Mouse (Mus musculus): ENCODE measurements at regions not wholly inside any gene's neighbourhood (a gene's known extent, or its start where the extent isn't known, plus 50 kb on each side); places are given as distances from the start of the nearest gene placed in this dataset.

DNA sequence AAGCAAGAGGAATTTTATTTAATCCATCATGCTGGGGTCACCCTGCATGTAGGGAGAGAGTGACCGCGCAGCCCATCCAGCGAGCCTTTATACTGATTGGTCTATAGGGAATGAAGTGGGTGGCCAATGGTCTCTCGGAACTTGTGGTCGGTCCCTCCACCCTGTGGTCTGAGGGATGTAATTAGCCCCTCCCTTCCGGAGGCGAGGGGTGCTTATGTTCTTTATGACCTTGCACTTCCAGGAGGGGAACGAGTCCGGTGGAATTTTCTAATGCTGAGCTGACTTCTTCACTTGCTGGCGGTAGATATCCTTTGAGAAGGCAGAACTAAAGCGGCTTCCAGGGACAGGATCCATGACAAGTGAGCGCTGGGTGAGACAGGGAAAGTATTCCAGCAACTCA, 60.8 kb downstream of the H2al2a start:
- TF ChIP-seq POLR2A (IDR thresholded peaks at IDR 0.05; ENCODE audit: insufficient read depth, low read depth, low read length) (no peak), CTCF (IDR thresholded peaks at IDR 0.05; ENCODE audit: insufficient read depth, low read depth, low read length) (no peak)
- Histone ChIP-seq H3K4me1 (ENCODE audit: control insufficient read depth, insufficient read depth, low read length) (peaks cover 2% of the 10 kb centered on the region; the same call in 1 of the 2 replicates), H3K27ac (ENCODE audit: insufficient read depth, low read depth, low read length) (no peak overlapping the region), H3K4me3 (ENCODE audit: insufficient read depth, low read depth, low read length) (no peak overlapping the region)
- 96% methylated on average over 12 of the region's 12 CpGs for WGBS

DNA sequence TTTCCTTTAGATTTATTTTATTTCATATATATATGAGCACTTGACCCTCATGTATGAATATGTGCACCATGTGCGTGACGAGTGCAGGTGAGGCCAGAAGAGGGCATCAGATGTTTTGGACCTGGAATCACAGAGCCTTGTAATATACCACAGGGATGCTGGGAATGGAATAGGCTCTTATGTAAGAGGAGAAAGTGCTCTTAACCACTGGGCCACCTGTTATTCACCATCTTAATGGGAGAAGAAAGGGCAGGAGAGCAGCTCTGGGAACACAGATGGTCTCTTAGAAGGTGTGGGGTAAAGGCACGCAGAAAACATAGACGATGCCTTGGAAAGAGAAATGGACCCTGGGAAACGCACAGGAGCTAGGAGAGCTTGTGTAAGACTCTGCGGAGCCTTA, 61.3 kb downstream of the H2al2a start:
- Histone ChIP-seq H3K4me3 (ENCODE audit: insufficient read depth, low read depth, low read length) (no peak overlapping the region), H3K4me1 (ENCODE audit: control insufficient read depth, insufficient read depth, low read length) (peaks cover 2% of the 10 kb centered on the region; the same call in 1 of the 2 replicates), H3K27ac (ENCODE audit: insufficient read depth, low read depth, low read length) (no peak overlapping the region)
- TF ChIP-seq POLR2A (IDR thresholded peaks at IDR 0.05; ENCODE audit: insufficient read depth, low read depth, low read length) (no peak), CTCF (IDR thresholded peaks at IDR 0.05; ENCODE audit: insufficient read depth, low read depth, low read length) (no peak)
- WGBS, result 99% methylated on average over 6 of the region's 6 CpGs

DNA sequence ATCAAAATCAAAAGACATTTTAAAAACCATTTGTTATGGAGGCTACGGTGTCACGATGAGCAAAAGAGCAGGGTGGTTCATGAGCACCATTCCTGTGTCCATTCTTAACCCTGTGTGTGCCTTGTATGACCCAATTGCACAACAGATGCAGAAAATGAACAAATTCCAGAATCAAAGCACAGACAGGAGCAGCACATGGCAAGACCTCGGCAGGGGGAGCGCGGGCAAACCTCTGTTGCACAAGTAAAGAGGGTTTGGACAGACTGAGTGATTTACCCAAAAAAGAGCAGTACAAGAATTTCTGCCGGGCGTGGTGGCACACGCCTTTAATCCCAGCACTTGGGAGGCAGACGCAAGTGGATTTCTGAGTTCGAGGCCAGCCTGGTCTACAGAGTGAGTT, 62.1 kb downstream of the H2al2a start:
- H3K27ac ChIP-seq (ENCODE audit: insufficient read depth, low read depth, low read length), result no peak overlapping the region
- peaks cover 2% of the 10 kb centered on the region; the same call in 1 of the 2 replicates for H3K4me1 ChIP-seq (ENCODE audit: control insufficient read depth, insufficient read depth, low read length)
- WGBS, result 96% methylated on average over 10 of the region's 10 CpGs
- TF ChIP-seq CTCF (IDR thresholded peaks at IDR 0.05; ENCODE audit: insufficient read depth, low read depth, low read length), result no peak
- no peak for TF ChIP-seq POLR2A (IDR thresholded peaks at IDR 0.05; ENCODE audit: insufficient read depth, low read depth, low read length)
- H3K4me3 ChIP-seq (ENCODE audit: insufficient read depth, low read depth, low read length), result no peak overlapping the region

DNA sequence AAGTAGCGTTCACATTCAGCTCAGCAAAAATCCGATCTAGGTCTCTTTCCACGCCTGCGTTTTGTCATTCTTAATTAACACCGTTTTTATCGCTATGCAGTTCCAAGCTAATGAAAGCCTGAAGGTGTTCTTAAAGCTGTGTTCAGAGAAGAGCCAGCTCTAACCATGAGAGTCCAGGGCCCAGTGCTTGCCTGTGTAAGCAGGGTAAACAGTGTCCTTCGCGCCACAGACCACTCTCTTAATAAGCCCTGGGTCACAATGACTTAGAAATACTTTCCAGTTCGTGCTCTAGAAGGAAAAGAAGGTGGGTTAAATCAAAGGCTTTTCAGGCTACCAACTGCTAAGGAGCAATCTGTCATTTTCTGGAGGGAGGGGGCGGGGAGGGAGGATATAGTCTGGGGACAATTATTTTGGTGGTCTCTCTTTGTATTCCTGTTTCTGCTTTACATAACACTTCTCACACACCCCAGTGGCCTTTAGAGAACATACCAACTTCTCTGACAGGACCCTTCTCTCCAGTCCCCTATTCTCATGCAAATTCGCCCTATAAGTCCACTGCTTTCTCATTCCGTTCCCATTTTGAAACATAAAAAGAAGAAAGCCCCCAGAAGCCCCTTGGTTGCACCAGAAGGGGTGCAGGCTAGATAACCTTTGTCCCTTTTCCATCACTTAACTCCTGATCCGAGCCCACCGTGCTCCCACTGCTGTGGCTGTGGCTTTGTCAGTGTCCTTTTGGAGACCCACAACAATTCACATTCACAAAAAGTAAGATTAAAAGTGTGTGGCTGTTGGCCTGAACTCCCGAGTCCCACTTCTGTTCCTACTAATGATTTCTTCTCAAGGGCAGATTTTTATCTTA, 63.6 kb downstream of the H2al2a start:
- peaks cover 2% of the 10 kb centered on the region; the same call in 1 of the 2 replicates for H3K4me1 ChIP-seq (ENCODE audit: control insufficient read depth, insufficient read depth, low read length)
- TF ChIP-seq POLR2A (IDR thresholded peaks at IDR 0.05; ENCODE audit: insufficient read depth, low read depth, low read length), result no peak
- no peak for TF ChIP-seq CTCF (IDR thresholded peaks at IDR 0.05; ENCODE audit: insufficient read depth, low read depth, low read length)
- whole genome bisulfite sequencing, result 53% methylated on average over 15 of the region's 15 CpGs
- H3K27ac ChIP-seq (ENCODE audit: insufficient read depth, low read depth, low read length), result no peak overlapping the region
- no peak overlapping the region; the same call in 1 of the 2 replicates for H3K4me3 ChIP-seq (ENCODE audit: insufficient read depth, low read depth, low read length)

GRCm38 (mm10) chr2:17932426-17932931, 64.3 kb downstream of the H2al2a start:
- H3K4me1 ChIP-seq (ENCODE audit: control insufficient read depth, insufficient read depth, low read length), result peaks cover 2% of the 10 kb centered on the region; the same call in 1 of the 2 replicates
- H3K4me3 ChIP-seq (ENCODE audit: insufficient read depth, low read depth, low read length), result peak overlapping the region; percentile 9; the same call in 1 of the 2 replicates
- TF ChIP-seq POLR2A (IDR thresholded peaks at IDR 0.05; ENCODE audit: insufficient read depth, low read depth, low read length) (no peak), CTCF (IDR thresholded peaks at IDR 0.05; ENCODE audit: insufficient read depth, low read depth, low read length) (no peak)
- H3K27ac ChIP-seq (ENCODE audit: insufficient read depth, low read depth, low read length), result no peak overlapping the region
- WGBS, result 40% methylated on average over 16 of the region's 16 CpGs

- 91% methylated on average over 5 of the region's 5 CpGs for WGBS
- no peak overlapping the region for H3K4me3 ChIP-seq (ENCODE audit: insufficient read depth, low read depth, low read length)
- H3K27ac ChIP-seq (ENCODE audit: insufficient read depth, low read depth, low read length), result no peak overlapping the region
- H3K4me1 ChIP-seq (ENCODE audit: control insufficient read depth, insufficient read depth, low read length), result peaks cover 2% of the 10 kb centered on the region; the same call in 1 of the 2 replicates
- TF ChIP-seq POLR2A (IDR thresholded peaks at IDR 0.05; ENCODE audit: insufficient read depth, low read depth, low read length), result no peak
- TF ChIP-seq CTCF (IDR thresholded peaks at IDR 0.05; ENCODE audit: insufficient read depth, low read depth, low read length), result no peak
These were observed 64.9 kb downstream of the H2al2a start for GRCm38 (mm10) chr2:17931881-17932280.

DNA sequence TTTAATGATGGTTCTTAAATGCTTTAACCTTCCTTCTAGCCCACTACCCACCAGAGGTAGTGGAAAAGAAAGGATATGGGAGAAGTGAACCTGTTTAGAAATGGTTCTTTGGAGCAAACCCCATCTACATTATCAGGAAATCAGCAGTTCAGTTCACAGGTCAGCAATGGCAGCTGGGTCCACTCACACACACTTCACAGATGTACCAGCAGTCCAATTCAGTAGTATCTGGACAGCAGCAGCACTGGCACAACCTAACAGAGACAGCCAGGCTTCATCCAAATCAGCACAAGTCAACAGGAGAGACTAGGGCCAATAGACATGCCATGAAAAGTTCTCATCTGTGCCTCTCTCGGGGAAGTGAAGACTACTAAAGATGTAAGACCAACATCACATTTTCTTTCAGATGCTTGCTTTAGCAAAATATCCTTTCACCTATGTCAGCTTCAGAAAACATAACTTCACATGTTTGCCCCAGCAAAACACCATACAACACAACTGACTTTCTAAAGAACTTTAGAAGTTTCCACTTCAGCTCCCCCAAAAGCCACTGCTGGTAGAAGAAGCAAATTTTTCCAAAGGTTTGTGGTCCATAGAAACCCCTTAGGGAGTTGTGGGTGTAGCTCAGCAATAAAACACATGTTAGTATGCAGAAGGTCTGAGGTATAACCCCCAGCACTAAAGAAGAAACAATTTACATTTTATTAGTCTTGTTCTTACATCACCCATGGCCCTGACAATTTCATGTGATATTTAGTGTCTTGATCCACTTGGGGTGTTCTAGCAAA, 77.7 kb downstream of the H2al2a start:
- TF ChIP-seq CTCF (IDR thresholded peaks at IDR 0.05; ENCODE audit: insufficient read depth, low read depth, low read length) (no peak), POLR2A (IDR thresholded peaks at IDR 0.05; ENCODE audit: insufficient read depth, low read depth, low read length) (no peak)
- H3K4me1 ChIP-seq (ENCODE audit: control insufficient read depth, insufficient read depth, low read length), result no peaks in the 10 kb centered on the region
- 93% methylated on average over 1 of the region's 1 CpGs for WGBS

DNA sequence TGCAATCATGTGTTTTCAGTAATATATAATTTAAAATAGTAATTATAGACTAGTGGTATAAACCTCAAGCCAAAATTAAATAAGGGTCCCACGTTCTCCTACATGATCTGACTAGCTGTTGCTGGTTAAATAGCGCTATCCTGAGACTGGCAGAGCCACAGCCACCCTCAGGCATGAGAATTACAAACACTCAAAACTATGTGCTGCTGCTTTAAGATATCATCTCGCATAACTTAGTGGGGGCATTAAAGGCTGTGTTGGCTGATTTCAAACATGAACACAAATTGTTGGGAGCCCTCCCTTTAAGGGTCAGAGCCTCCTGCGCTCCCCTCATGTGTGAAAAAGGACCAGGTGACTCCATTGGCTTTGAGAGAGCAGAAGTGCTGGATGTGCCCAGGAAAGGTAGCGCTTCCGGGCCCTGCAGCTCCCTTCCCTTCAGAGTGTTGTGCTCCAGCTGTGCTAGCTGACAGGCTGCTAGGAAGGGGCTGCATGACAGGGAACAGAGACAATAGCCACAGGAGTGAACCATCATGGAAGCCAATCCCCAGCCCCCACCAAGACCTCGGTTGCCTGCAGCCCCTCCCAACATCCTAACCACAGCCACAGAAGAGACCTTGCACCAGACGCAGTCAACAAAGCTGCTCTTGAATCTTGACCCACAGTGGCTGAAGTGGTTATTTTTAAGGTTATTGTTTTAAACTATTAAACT, 79.4 kb downstream of the H2al2a start:
- TF ChIP-seq POLR2A (IDR thresholded peaks at IDR 0.05; ENCODE audit: insufficient read depth, low read depth, low read length), result no peak
- no peak for TF ChIP-seq CTCF (IDR thresholded peaks at IDR 0.05; ENCODE audit: insufficient read depth, low read depth, low read length)
- 56% methylated on average over 8 of the region's 8 CpGs for whole genome bisulfite sequencing
- H3K4me1 ChIP-seq (ENCODE audit: control insufficient read depth, insufficient read depth, low read length), result no peaks in the 10 kb centered on the region
- H3K4me3 ChIP-seq (ENCODE audit: insufficient read depth, low read depth, low read length), result no peak overlapping the region
- H3K27ac ChIP-seq (ENCODE audit: insufficient read depth, low read depth, low read length), result no peak overlapping the region

More for the DNA sequence above, 77.7 kb downstream of the H2al2a start:
- Histone ChIP-seq H3K27ac (ENCODE audit: insufficient read depth, low read depth, low read length) (no peak overlapping the region), H3K4me3 (ENCODE audit: insufficient read depth, low read depth, low read length) (no peak overlapping the region)
